Mouse (Mus musculus) intestine, embryonic 14.5 days (tissue): ENCODE measurements around the gene Gprasp2. TPM values are rescaled to one million over a fixed set of nuclear protein-coding genes. Genes with fewer than 3 reads are reported as not detected.

Experiments
- polyA plus RNA-seq: library from polyadenylated mRNA; unstranded; fragments of >200 nt; fragmentation: Nextera tagmentation; extraction: Ambion mirVana; gene quantifications from 2 replicates; pipeline ENCODE4 v1.2.1, GENCODE M21; 2014

The Gprasp2 gene
- polyA plus RNA-seq, 1 experiment from 2014 or later = 19.8 TPM

Other genes with a start within 250 kb of the Gprasp2 start
- gene Nxf7, start 240.3 kb upstream of the Gprasp2 start, polyA plus RNA-seq = 0.39 and 0.52 TPM in 2 replicates
- gene Prame, start 211.3 kb upstream of the Gprasp2 start, polyA plus RNA-seq = not detected in 2 replicates
- gene Tcp11x2, start 145.2 kb upstream of the Gprasp2 start, polyA plus RNA-seq = not detected in 2 replicates
- 0.55 TPM in 1 of 2 replicates, not detected in the other for gene Tmsb15a, start 113.8 kb upstream of the Gprasp2 start, polyA plus RNA-seq
- 8.3 TPM in 2 replicates for gene Armcx5, start 96.3 kb upstream of the Gprasp2 start, polyA plus RNA-seq
- gene Gprasp1, start 96.3 kb upstream of the Gprasp2 start, polyA plus RNA-seq = 38.6 and 45.8 TPM in 2 replicates
- gene Bhlhb9, start 41.4 kb upstream of the Gprasp2 start, polyA plus RNA-seq = 41.4 and 45.5 TPM in 2 replicates
- 85.0 and 86.0 TPM in 2 replicates for gene Arxes2, start 154.8 kb downstream of the Gprasp2 start, polyA plus RNA-seq
- 35.9 and 40.5 TPM in 2 replicates for gene Arxes1, start 194.3 kb downstream of the Gprasp2 start, polyA plus RNA-seq
- 132 and 146 TPM in 2 replicates for gene Bex2, start 229.2 kb downstream of the Gprasp2 start, polyA plus RNA-seq
- gene Nxf3, start 246.2 kb downstream of the Gprasp2 start, polyA plus RNA-seq = 0.09 and 0.15 TPM in 2 replicates